Mouse (Mus musculus) limb, embryonic 15.5 days (tissue): ENCODE measurements around the gene Tctex1d2. TPM values are rescaled to one million over a fixed set of nuclear protein-coding genes. Genes with fewer than 3 reads are reported as not detected.
A peak's percentile ranks its signal among the peaks of the same experiment; 100 is the strongest.

ENCODE experiments used
- ATAC-seq: fragments of 200-750 bp; cut with Nextera tagmentation; 2 replicates; pipeline ENCODE4 v1.8.0; 2017; ENCODE audit warnings: low read depth, moderate TSS enrichment; ENCODE audit not compliant: insufficient number of reproducible peaks, low FRiP score, low TSS enrichment
- H3K27ac ChIP-seq: fragments of 300-500 bp; sonication (generic); 2 replicates; pipeline ENCODE4 v1.5.1; 2015; ENCODE audit warnings: moderate library complexity, mild to moderate bottlenecking, inconsistent platforms
- H3K27me3 ChIP-seq: fragments of 300-500 bp; sonication (generic); 2 replicates; pipeline ENCODE4 v1.6.1; 2015; ENCODE audit warnings: inconsistent platforms
- H3K36me3 ChIP-seq: fragments of 300-500 bp; sonication (generic); 2 replicates; pipeline ENCODE4 v1.6.1; 2015; ENCODE audit warnings: inconsistent platforms
- H3K4me1 ChIP-seq: fragments of 300-500 bp; sonication (generic); 2 replicates; pipeline ENCODE4 v1.6.1; 2015; ENCODE audit warnings: inconsistent platforms
- H3K4me2 ChIP-seq: fragments of 300-500 bp; sonication (generic); 2 replicates; pipeline ENCODE4 v1.6.1; 2015; ENCODE audit warnings: mild to moderate bottlenecking, inconsistent platforms
- H3K4me3 ChIP-seq: fragments of 300-500 bp; sonication (generic); 2 replicates; pipeline ENCODE4 v1.5.1; 2015; ENCODE audit warnings: mild to moderate bottlenecking, inconsistent platforms
- H3K9ac ChIP-seq: fragments of 300-500 bp; sonication (generic); 2 replicates; pipeline ENCODE4 v1.6.1; 2015; ENCODE audit warnings: inconsistent platforms
- H3K9me3 ChIP-seq: fragments of 300-500 bp; sonication (generic); 2 replicates; pipeline ENCODE4 v1.6.1; 2016; ENCODE audit warnings: inconsistent platforms
- WGBS: fragments of 180-500 bp; shearing (Covaris S2); methylation state at CpG from one replicate; pipeline ENCODE4 v1.1.7; 2015; 5-methylcytosine and 5-hydroxymethylcytosine counted together
- polyA plus RNA-seq: library from polyadenylated mRNA; unstranded; fragments of >200 nt; fragmentation: Nextera tagmentation; extraction: Ambion mirVana; gene quantifications from 2 replicates; pipeline ENCODE4 v1.2.1, GENCODE M21; 2015

Gene Tctex1d2
- polyA plus RNA-seq, 1 experiment from 2014 or later, result 21.5 TPM

DNA sequence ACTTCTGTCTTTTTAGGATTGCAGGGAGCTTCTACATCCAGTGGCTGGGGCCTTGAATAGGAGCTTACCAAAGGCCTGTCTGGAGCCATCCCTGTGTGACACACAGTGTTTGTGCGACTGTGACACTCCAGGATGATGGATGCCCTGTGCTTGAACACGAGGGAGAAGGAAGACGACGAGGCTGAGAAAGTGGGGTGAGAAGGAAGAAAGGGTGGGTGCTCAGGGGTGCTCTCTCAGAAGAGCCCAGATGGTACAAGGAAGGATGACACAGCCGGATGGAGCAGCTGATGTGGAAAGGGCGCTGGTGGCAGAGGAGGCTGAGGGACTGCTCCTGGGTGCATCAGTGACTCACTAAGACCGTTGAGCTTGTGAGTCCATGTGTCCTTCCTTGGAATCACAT lies 19.2 kb upstream of the Tctex1d2 start, which contains the start of gene Tm4sf19:
Tm4sf19 (plus strand) TSS at position 240 of the 400 bp plus-strand sequence.
- H3K4me2 ChIP-seq, result no peak within 1 kb of the TSS
- ATAC-seq, result no peak
- no peak within 1 kb of the TSS for H3K9ac ChIP-seq
- H3K4me3 ChIP-seq, result no peak within 1 kb of the TSS
- 84% methylated on average over 7 of the region's 7 CpGs for WGBS
- H3K9me3 ChIP-seq, result no peaks in the 10 kb centered on the region
- H3K27ac ChIP-seq, result no peak within 1 kb of the TSS
- no peaks in the 10 kb centered on the region for H3K27me3 ChIP-seq
- H3K4me1 ChIP-seq, result no peaks in the 10 kb centered on the region
- no peaks in the 10 kb centered on the region for H3K36me3 ChIP-seq

DNA sequence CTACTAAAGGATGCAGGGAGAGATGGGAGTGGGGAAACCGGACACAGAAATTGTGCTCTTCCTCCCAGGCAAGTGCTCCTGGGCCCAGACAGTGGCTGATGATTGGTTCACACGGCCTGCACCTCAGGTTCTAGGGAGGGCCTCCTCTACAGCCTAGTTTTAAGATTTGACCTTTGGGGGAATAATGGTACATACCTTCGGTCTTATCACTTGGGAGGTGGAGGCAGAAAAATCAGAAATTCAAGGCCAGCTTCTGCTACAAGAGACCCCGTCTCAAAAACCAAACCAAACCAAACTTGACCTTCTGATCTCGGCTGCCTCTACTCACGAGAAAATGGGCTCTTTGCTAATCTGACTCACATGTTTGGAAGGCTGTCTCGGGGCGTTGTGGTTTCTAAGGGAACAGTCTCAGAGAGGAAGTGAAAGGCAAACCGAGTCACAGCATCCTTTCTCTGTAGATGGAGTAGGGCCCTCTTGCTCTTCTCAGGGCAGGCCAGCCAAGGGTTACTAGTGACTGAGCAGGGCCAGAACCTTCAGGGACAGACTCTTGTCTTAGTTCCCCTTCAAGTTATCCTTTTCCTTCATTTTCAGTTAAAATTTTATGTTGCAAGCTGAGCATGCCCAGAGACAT lies 18.1 kb upstream of the Tctex1d2 start:
- Histone ChIP-seq H3K4me1 (no peaks in the 10 kb centered on the region), H3K4me3 (no peak overlapping the region), H3K27ac (no peak overlapping the region), H3K27me3 (no peaks in the 10 kb centered on the region), H3K36me3 (no peaks in the 10 kb centered on the region), H3K9me3 (no peaks in the 10 kb centered on the region), H3K4me2 (no peak overlapping the region), H3K9ac (no peak overlapping the region)
- WGBS, result 68% methylated on average over 9 of the region's 9 CpGs
- no peak for ATAC-seq

DNA sequence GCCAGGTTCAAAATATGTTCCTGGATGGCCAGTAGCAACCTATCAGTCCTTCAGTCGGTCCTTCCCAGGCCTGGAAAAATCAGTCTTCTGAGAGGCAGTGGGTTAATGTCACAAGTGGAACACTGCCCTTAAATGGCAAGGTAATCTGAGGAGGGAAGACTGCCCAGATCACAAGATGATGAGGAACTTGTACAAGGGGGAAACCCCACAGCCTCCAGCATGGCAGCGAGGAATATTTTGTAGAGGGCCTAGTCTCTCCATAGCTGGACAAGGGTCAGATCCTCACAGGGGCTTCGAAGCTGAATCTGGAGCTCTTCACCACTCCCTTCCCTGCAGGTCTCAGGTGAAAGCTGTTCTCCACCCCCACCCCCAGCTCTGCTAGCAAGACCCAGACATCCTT lies 16.7 kb upstream of the Tctex1d2 start:
- no peaks in the 10 kb centered on the region for H3K36me3 ChIP-seq
- H3K9ac ChIP-seq, result no peak overlapping the region
- WGBS, result 81% methylated on average over 3 of the region's 3 CpGs
- ATAC-seq, result no peak
- H3K9me3 ChIP-seq, result no peaks in the 10 kb centered on the region
- H3K27ac ChIP-seq, result no peak overlapping the region
- H3K27me3 ChIP-seq, result no peaks in the 10 kb centered on the region
- H3K4me3 ChIP-seq, result no peak overlapping the region
- no peaks in the 10 kb centered on the region for H3K4me1 ChIP-seq
- no peak overlapping the region for H3K4me2 ChIP-seq

DNA sequence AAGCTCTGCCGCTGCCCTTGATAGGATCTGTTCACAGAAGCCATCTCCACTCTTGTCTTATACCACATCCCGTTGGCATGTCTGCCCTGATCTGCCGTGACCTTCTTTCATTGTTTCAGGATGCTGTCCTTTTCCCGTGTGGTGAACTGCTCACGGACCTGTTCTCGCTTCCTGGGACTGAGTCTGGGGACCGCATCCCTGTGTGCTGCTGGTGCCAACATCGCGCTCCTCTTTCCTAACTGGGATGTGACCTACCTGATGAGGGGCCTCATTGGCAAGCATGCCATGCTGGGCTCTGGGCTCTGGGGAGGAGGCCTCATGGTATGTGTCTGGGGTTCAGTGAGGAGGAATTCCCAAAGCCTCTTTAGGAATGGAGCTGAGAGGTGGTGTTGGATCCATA lies 13.8 kb upstream of the Tctex1d2 start:
- no peak for ATAC-seq
- WGBS, result 95% methylated on average over 9 of the region's 9 CpGs
- Histone ChIP-seq H3K9ac (no peak overlapping the region), H3K27ac (no peak overlapping the region), H3K27me3 (no peaks in the 10 kb centered on the region), H3K9me3 (no peaks in the 10 kb centered on the region), H3K36me3 (no peaks in the 10 kb centered on the region), H3K4me3 (no peak overlapping the region), H3K4me2 (no peak overlapping the region), H3K4me1 (no peaks in the 10 kb centered on the region)

DNA sequence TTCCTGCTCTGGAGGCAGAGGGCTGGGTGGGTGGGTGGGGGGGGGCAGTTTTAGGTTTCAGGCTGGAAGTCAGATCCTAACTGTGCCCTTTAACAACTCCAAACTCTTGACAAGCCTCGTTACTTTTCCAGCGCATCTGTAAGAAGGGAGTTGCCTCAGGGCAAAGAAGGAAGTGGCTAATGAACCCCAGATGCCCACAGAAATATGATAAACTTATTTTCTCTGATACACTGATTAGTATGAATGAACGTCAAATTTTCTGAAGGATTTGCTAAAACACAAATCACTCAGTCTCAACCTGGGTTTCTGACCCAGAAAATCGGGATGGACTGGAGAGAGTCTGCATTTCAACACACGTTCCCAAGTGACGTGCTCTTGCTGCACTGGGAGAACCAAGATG lies 12.8 kb upstream of the Tctex1d2 start:
- Histone ChIP-seq H3K4me1 (no peaks in the 10 kb centered on the region), H3K27ac (no peak overlapping the region), H3K27me3 (no peaks in the 10 kb centered on the region), H3K4me3 (no peak overlapping the region), H3K36me3 (no peaks in the 10 kb centered on the region), H3K9ac (no peak overlapping the region), H3K4me2 (no peak overlapping the region), H3K9me3 (no peaks in the 10 kb centered on the region)
- 45% methylated on average over 6 of the region's 6 CpGs for WGBS
- ATAC-seq, result no peak

DNA sequence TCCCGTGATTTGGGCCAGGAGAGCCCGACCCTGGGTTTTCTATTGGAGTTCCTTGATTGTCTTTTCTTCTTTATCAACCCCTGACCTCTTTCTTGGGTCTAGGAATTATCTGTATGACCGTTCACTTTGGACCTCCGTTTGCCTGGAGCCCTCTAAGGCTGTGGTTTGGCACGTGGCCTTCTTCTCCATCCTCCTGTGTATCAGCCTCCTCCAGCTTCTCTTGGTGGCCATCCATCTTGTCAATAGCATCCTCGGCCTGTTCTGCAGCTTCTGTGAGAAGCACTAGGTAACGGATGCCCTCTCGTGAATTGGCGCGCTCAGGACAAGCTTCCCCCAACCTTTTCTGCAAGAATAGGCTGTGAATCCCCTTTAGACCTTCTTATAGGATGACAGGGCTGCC lies 11.8 kb upstream of the Tctex1d2 start:
- ATAC-seq, result no peak
- 79% methylated on average over 10 of the region's 10 CpGs for WGBS
- H3K9me3 ChIP-seq, result no peaks in the 10 kb centered on the region
- H3K9ac ChIP-seq, result no peak overlapping the region
- H3K27me3 ChIP-seq, result no peaks in the 10 kb centered on the region
- no peak overlapping the region for H3K4me3 ChIP-seq
- no peaks in the 10 kb centered on the region for H3K4me1 ChIP-seq
- no peaks in the 10 kb centered on the region for H3K36me3 ChIP-seq
- H3K27ac ChIP-seq, result no peak overlapping the region
- no peak overlapping the region for H3K4me2 ChIP-seq

DNA sequence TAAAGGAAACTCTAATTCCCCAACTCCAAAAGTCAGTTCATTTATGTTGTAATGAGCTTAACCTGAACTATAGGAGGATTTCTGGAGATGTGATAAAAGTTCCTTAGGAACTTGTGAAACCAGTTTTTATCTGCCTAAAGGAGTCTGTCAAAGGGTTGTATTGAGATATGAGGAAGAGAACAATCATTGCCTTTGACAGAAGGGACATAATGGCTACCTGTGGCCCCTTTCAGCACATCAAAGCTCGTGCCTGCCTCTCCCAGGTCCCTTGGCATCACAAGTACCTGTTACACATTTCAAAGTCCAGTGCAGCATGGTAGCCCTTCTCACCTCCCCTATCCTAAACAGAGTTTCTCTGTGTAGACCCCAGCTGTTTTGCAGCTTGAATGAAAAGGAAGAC lies 2.0 kb upstream of the Tctex1d2 start:
- Histone ChIP-seq H3K4me2 (no peak overlapping the region), H3K9ac (no peak overlapping the region), H3K4me1 (peaks cover 10% of the 10 kb centered on the region), H3K36me3 (no peaks in the 10 kb centered on the region), H3K9me3 (no peaks in the 10 kb centered on the region), H3K27me3 (no peaks in the 10 kb centered on the region), H3K27ac (no peak overlapping the region), H3K4me3 (no peak overlapping the region)
- no peak for ATAC-seq
- 59% methylated on average over 1 of the region's 1 CpGs for WGBS

DNA sequence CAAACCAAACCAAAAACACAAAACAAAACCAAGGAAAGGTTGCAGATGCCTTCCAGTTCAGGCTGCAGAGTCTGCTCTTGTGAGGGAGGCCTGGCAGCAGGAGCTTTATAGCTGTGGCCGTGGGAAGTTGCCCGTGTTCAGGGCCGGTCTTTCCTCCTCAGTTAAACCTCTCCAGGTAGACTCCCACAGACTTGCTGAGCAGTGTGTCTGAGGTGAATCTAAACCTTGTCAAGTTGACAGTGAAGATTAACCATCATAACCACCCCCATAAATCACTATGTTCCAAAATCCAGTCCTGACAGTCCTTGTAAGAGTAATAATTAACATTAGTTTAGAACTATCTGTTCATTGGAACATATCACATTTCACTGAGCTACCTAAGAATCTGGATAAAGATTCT lies 8.0 kb downstream of the Tctex1d2 start:
- 81% methylated on average over 3 of the region's 3 CpGs for WGBS
- no peaks in the 10 kb centered on the region for H3K36me3 ChIP-seq
- no peak overlapping the region for H3K4me2 ChIP-seq
- H3K27me3 ChIP-seq, result no peaks in the 10 kb centered on the region
- H3K9ac ChIP-seq, result no peak overlapping the region
- no peaks in the 10 kb centered on the region for H3K9me3 ChIP-seq
- no peak for ATAC-seq
- peaks cover 11% of the 10 kb centered on the region for H3K4me1 ChIP-seq
- no peak overlapping the region for H3K4me3 ChIP-seq
- no peak overlapping the region for H3K27ac ChIP-seq

DNA sequence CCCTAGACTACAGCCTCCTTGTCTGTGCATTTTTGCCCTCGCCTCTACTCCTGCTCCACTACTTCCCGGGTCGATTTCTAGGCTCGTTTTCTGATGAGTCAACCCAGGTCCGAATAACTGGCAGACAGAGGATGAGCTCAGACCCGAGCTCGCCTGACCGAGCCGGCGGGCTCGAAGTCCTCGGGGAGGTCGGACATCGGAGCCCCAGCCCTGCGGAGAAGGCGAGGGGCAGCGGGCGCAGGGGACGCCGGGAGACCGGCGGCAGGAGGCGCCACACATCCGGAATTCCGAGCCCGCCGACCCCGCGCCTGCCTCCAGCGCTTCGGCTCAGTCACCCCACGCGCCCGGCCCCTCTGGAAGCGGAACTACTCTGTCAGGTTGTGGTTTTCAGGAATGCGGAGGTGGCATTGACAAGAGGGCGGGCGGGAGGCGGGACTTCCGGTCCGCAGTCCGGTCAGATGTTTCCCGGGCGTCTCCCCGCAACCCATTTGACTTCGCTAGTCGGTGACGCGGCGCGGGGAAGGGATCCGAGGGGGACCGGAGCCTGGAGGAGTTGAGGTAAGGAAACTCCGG lies 11.1 kb downstream of the Tctex1d2 start, which contains the start of gene Pcyt1a:
Pcyt1a (plus strand) TSS at position 448 of the 573 bp plus-strand sequence.
- H3K9me3 ChIP-seq, result no peaks in the 10 kb centered on the region
- H3K4me1 ChIP-seq, result peaks cover 11% of the 10 kb centered on the region
- peak within 1 kb of the TSS; percentile 80 for H3K4me3 ChIP-seq
- peak within 1 kb of the TSS; percentile 92 for H3K27ac ChIP-seq
- H3K9ac ChIP-seq, result peak within 1 kb of the TSS; percentile 73
- WGBS, result under 1% methylated on average over 54 of the region's 54 CpGs
- no peaks in the 10 kb centered on the region for H3K36me3 ChIP-seq
- peak; percentile 93 for ATAC-seq
- H3K27me3 ChIP-seq, result no peaks in the 10 kb centered on the region
- H3K4me2 ChIP-seq, result peak within 1 kb of the TSS; percentile 81

DNA sequence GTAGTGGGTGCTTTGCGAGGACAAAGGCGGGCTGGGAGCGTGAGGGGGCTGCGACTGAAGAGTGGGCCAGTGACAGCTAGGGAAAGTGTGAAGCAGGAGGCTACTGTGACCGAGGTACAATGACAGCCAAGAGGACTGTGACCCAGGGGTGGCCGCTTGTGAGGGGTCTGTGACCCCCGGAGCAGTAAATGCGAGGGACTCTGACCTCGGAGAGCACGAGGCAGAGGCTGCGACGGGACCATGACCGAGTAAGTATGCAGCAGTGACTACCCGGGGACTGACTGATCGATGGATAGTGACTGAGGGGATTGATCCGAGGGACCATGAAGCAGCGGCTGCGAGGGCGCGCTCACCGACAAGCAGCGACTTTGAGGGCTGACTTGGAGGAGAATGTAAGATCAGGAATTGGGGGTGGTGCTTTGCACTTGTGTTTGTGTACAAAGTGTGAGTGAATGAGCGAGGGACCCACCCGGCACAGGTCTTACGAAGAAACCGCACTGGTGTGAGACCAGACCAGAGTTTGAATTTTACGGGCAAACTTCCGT lies 11.6 kb downstream of the Tctex1d2 start:
- Histone ChIP-seq H3K27me3 (no peaks in the 10 kb centered on the region), H3K4me1 (peaks cover 11% of the 10 kb centered on the region), H3K9ac (peak overlapping the region; percentile 73), H3K9me3 (no peaks in the 10 kb centered on the region), H3K27ac (peak overlapping the region; percentile 92), H3K4me2 (peak overlapping the region; percentile 81), H3K4me3 (peak overlapping the region; percentile 80), H3K36me3 (no peaks in the 10 kb centered on the region)
- WGBS, result under 1% methylated on average over 28 of the region's 28 CpGs
- no peak for ATAC-seq

DNA sequence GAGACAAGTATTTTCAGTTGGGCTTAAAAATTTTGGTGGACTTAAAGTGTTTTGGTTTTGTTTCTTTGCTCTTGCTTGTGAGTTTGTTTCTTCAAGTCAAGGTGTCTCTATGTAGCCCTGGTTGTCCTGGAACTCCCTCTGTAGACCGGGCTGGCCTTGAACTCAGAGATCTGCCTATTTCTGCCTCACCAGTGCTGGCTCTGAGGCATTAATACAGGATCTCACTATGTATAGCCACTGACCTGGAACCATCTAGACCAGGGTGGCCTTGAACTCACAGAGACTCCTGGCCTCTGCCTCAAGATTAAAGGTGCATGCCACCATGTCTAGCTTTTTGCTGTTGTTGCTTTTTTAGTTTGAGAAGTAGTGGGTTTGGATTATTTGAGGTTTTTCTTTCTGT lies 12.4 kb downstream of the Tctex1d2 start:
- H3K27ac ChIP-seq, result no peak overlapping the region
- 77% methylated on average over 1 of the region's 1 CpGs for WGBS
- H3K27me3 ChIP-seq, result no peaks in the 10 kb centered on the region
- ATAC-seq, result no peak
- H3K9me3 ChIP-seq, result no peaks in the 10 kb centered on the region
- peaks cover 11% of the 10 kb centered on the region for H3K4me1 ChIP-seq
- peak overlapping the region; percentile 80; the same call in 1 of the 2 replicates for H3K4me3 ChIP-seq
- H3K36me3 ChIP-seq, result no peaks in the 10 kb centered on the region
- H3K4me2 ChIP-seq, result peak overlapping the region; percentile 81
- no peak overlapping the region for H3K9ac ChIP-seq

DNA sequence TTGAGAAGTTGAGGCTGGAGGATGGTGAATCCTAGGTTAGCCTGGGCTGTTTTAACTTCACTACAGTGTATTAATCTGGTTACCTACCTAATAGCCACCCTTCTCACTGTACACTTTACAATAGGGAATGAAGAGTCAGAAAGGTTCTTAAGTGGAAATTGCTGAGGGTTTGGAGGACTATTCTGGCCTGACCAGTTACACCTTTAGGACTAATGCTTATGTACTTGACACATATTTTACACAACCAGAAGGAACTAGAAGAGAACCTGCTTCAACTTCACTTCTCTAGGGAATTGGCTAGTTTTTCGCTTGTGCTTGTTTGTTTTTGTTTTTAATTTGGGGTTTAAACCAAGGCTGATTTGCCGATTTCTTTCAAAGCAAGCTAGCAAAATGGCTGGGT lies 13.6 kb downstream of the Tctex1d2 start:
- no peak overlapping the region for H3K4me2 ChIP-seq
- no peaks in the 10 kb centered on the region for H3K9me3 ChIP-seq
- peaks cover 11% of the 10 kb centered on the region for H3K4me1 ChIP-seq
- no peak overlapping the region for H3K9ac ChIP-seq
- no peaks in the 10 kb centered on the region for H3K27me3 ChIP-seq
- H3K36me3 ChIP-seq, result no peaks in the 10 kb centered on the region
- no peak overlapping the region for H3K4me3 ChIP-seq
- no peak for ATAC-seq
- H3K27ac ChIP-seq, result no peak overlapping the region
- 77% methylated on average over 2 of the region's 2 CpGs for WGBS
